16 mouse cellular contexts compared by ENCODE assay signal in genomic region chr5:77156938-77157337, GRCm38 (mm10). TPM values are rescaled to one million over a fixed set of nuclear protein-coding genes. Genes with fewer than 3 reads are reported as not detected.
A peak's percentile ranks its signal among the peaks of the same experiment; 100 is the strongest.
DNase-seq lines count a peak whose midpoint lies in the region; ATAC-seq lines count a peak whose summit lies in the region.
"Had no signal": no experiment of that assay in that cellular context is flagged by ENCODE, and none has a peak within 500 bp of the region (broad histone marks: within the 10 kb centered on the region; RNA-seq: fewer than 3 reads in every experiment).

No protein-coding gene starts in this region.

- H3K27me3 ChIP-seq in forebrain, embryonic 14.5 days (replicated peaks; ENCODE audit: control insufficient read depth, insufficient read depth, low read length), result no peaks in the 10 kb centered on the region
- H3K27me3 ChIP-seq in forebrain, embryonic 12.5 days, result peaks cover 5% of the 10 kb centered on the region
- H3K27me3 ChIP-seq: hindbrain, embryonic 15.5 days had no signal

- H3K9ac ChIP-seq in forebrain, embryonic 14.5 days (ENCODE audit: low read length), result no peak overlapping the region
- H3K9ac ChIP-seq in forebrain, embryonic 12.5 days, result no peak overlapping the region
- H3K9ac ChIP-seq: hindbrain, embryonic 15.5 days; lung, embryonic 14.5 days had no signal

- no peak for ATAC-seq in forebrain, embryonic 14.5 days
- ATAC-seq in forebrain, embryonic 12.5 days (ENCODE audit: low FRiP score), result no peak
- no peak for ATAC-seq in megakaryocyte, adult 5-6 weeks (ENCODE audit: poor library complexity, severe bottlenecking)
- no peak for ATAC-seq in CD4-positive, CD25-positive, alpha-beta regulatory T cell, adult 4 months

- H3K4me3 ChIP-seq in forebrain, embryonic 14.5 days (ENCODE audit: low read depth, low read length), result no peak overlapping the region
- no peak overlapping the region for H3K4me3 ChIP-seq in forebrain, embryonic 12.5 days (replicated peaks)
- H3K4me3 ChIP-seq: hindbrain, embryonic 15.5 days had no signal

- H3K4me2 ChIP-seq in forebrain, embryonic 14.5 days (ENCODE audit: low read length), result no peak overlapping the region
- H3K4me2 ChIP-seq in forebrain, embryonic 12.5 days, result no peak overlapping the region
- H3K4me2 ChIP-seq: hindbrain, embryonic 15.5 days; lung, embryonic 14.5 days had no signal

- 50% methylated on average over 5 of the region's 5 CpGs for WGBS in forebrain, embryonic 14.5 days
- WGBS in forebrain, embryonic 12.5 days, result 80% methylated on average over 5 of the region's 5 CpGs

- H3K9me3 ChIP-seq in forebrain, embryonic 14.5 days (replicated peaks; ENCODE audit: control insufficient read depth, low read length), result no peaks in the 10 kb centered on the region
- no peaks in the 10 kb centered on the region for H3K9me3 ChIP-seq in forebrain, embryonic 12.5 days
- H3K9me3 ChIP-seq: hindbrain, embryonic 15.5 days had no signal

- DNase-seq in forebrain, embryonic 14.5 days (ENCODE audit: low spot score), result peak; percentile 40
- peak; percentile 30 for DNase-seq in left cerebral cortex, postnatal 4 days
- no peak for DNase-seq in left cerebral cortex, adult 18-20 months (ENCODE audit: low spot score in 2 of 2)
- peak; percentile 43 for DNase-seq in urinary bladder, postnatal 14 days (ENCODE audit: low spot score)
- DNase-seq in urinary bladder, postnatal 25 days (ENCODE audit: low spot score), result no peak
- DNase-seq: adrenal gland, adult 8-10 months; gastrocnemius, postnatal 25 days; lung, embryonic 14.5 days; thymus, postnatal 4 days had no signal

- H3K27ac ChIP-seq in forebrain, embryonic 14.5 days (ENCODE audit: low read depth, low read length), result no peak overlapping the region
- H3K27ac ChIP-seq in forebrain, embryonic 12.5 days, result no peak overlapping the region
- H3K27ac ChIP-seq: hindbrain, embryonic 15.5 days had no signal

- H3K4me1 ChIP-seq in forebrain, embryonic 14.5 days (ENCODE audit: control insufficient read depth, insufficient read depth, low read length), result peaks cover 5% of the 10 kb centered on the region
- H3K4me1 ChIP-seq in forebrain, embryonic 12.5 days, result peaks cover 6% of the 10 kb centered on the region; the same call in 1 of the 2 replicates
- H3K4me1 ChIP-seq: hindbrain, embryonic 15.5 days had no signal

- H3K36me3 ChIP-seq in forebrain, embryonic 14.5 days (ENCODE audit: control insufficient read depth, insufficient read depth, low read length), result no peaks in the 10 kb centered on the region
- H3K36me3 ChIP-seq in forebrain, embryonic 12.5 days (replicated peaks), result no peaks in the 10 kb centered on the region
- H3K36me3 ChIP-seq: hindbrain, embryonic 15.5 days had no signal

- intact Hi-C loops in left cerebral cortex, postnatal 4 days (cut with DNase I), result no loop called here

RNA-seq across cellular contexts. Expression of gene Hopx, which starts 42.0 kb away (rescaled TPM):
- 2.7 and 3.4 TPM in 2 replicates for polyA plus RNA-seq in forebrain, embryonic 14.5 days (2014; fragmentation: Nextera tagmentation; extraction: Ambion mirVana)
- polyA plus RNA-seq in forebrain, embryonic 12.5 days (2016; fragmentation: Nextera tagmentation; extraction: Ambion mirVana), result 1.0 and 1.1 TPM in 2 replicates
- 10 to 100 TPM; 11.1 to 13.7 TPM for total RNA-seq in left cerebral cortex, postnatal 4 days (2021)
- total RNA-seq in left cerebral cortex, adult 18-20 months (2021), result 10 to 100 TPM; 23.4 to 31.3 TPM
- 104 and 127 TPM in 2 replicates for total RNA-seq in megakaryocyte, adult 5-6 weeks (2015)
- total RNA-seq in megakaryocyte, adult 5-6 weeks (2017), result 35.5 and 46.3 TPM in 2 replicates
- 10 to 100 TPM; 16.4 to 20.4 TPM for polyA plus RNA-seq in CD4-positive, CD25-positive, alpha-beta regulatory T cell, adult 4 months (2017; shearing (Covaris generic))

RNA-seq across cellular contexts. Expression of gene Spink2, which starts 54.3 kb away (rescaled TPM):
- polyA plus RNA-seq in forebrain, embryonic 14.5 days (2014; fragmentation: Nextera tagmentation; extraction: Ambion mirVana), result 0.75 and 0.99 TPM in 2 replicates
- polyA plus RNA-seq in forebrain, embryonic 12.5 days (2016; fragmentation: Nextera tagmentation; extraction: Ambion mirVana), result 0.73 and 0.75 TPM in 2 replicates
- total RNA-seq in left cerebral cortex, postnatal 4 days (2021), result not detected
- not detected for total RNA-seq in left cerebral cortex, adult 18-20 months (2021)
- 2.2 and 4.9 TPM in 2 replicates for total RNA-seq in megakaryocyte, adult 5-6 weeks (2015)
- total RNA-seq in megakaryocyte, adult 5-6 weeks (2017), result 3.3 and 5.4 TPM in 2 replicates
- not detected for polyA plus RNA-seq in CD4-positive, CD25-positive, alpha-beta regulatory T cell, adult 4 months (2017; shearing (Covaris generic))
- total RNA-seq: adrenal gland, adult 8-10 months; gastrocnemius, postnatal 25 days; layer of hippocampus, adult 18-20 months; left cerebral cortex, postnatal 25 days; megakaryocyte-erythroid progenitor cell, adult 5-6 weeks had no signal

Comparison
In these comparisons a context has a peak if more than half of its experiments do, and no peak if none do; other contexts are left out.
1. DNase-seq: peak in forebrain, embryonic 14.5 days (single experiment), left cerebral cortex, postnatal 4 days (single experiment) and urinary bladder, postnatal 14 days (single experiment); none in left cerebral cortex, adult 18-20 months (0 of 2) and urinary bladder, postnatal 25 days (single experiment).